Mouse (Mus musculus) E14TG2a.4 (cell line): ENCODE measurements around the gene Spag6.

Experiments
- CTCF ChIP-seq: conservative IDR thresholded peaks from 2 replicates; pipeline ENCODE4 v1.5.1; 2014; ENCODE audit warnings: low read length
- NANOG ChIP-seq: IDR thresholded peaks from 2 replicates; pipeline ENCODE4 v1.6.1; 2014; ENCODE audit warnings: borderline replicate concordance, low read length, mixed read lengths
- POU5F1 ChIP-seq: IDR thresholded peaks from 2 replicates; pipeline ENCODE4 v1.6.1; 2014; ENCODE audit warnings: low read length, borderline replicate concordance

- no peak for TF ChIP-seq CTCF
- no peak for TF ChIP-seq NANOG
- no peak for TF ChIP-seq POU5F1
Observed at GRCm38 (mm10) chr2:18654821-18655220, 39.0 kb upstream of the Spag6 start.
